Mouse (Mus musculus): ENCODE data around the gene Mmp13.
"Not testable (repeated sequence)": the region's sequence is repeated elsewhere in the genome, so short reads cannot be mapped to it uniquely, and the experiment has no call there.

Mmp13 gene

DNA sequence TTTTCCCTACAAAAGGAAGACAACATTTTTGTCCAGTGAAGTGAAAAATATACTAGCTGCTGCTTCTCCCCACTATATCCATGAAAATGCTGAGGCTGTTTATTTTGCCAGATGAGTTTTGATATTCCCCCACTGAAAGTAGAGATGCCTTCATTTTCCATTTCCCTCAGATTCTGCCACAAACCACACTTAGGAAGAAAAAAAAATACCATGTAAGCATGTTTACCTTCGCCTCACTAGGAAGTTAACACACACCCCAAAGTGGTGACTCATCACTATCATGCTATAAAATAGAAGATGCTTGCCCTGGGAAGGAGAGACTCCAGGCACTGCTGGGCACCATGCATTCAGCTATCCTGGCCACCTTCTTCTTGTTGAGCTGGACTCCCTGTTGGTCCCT lies at the start of gene Mmp13:
Gene Mmp13, plus strand, starts transcription at position 301 of the 400 bp plus-strand sequence.
- no peak for DNase-seq (ENCODE audit: low spot score in 2 of 2)

DNA sequence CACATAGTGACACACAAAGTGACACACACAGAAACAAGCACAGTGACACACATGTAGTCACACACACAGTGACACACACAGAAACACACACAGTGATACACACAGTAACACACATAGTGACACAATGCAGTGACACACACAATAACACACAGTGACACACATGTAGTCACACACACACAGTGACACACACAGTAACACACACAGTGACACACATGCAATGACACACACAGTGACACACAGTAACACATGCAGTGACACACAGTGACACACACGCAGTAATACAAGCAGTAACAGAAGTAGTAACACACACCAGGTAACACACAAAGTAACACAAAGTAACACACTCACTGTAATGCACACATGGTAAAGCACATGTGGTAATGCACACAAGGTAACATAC lies 33.7 kb upstream of the Mmp13 start:
- no peak for DNase-seq (ENCODE audit: low spot score in 2 of 2)

DNA sequence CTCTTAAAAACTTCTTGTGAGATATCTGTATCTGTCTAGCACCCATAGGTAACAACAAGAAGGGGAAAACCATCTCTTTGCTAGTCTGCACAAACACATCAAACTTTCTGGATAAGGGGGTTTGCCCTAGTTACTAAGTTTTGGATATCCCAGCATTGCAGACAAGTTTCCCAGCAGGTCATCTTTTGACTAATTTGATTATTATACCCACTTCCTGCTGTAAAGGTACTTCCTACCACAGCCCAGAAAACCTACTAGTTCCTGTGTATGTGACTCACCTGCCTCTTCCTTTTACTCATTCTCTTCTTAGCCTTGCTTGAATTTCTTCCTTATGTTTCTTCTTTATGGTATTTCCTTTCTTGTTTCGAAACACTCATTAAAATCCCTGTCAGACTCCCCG lies 32.3 kb upstream of the Mmp13 start:
- no peak for DNase-seq (ENCODE audit: low spot score in 2 of 2)

DNA sequence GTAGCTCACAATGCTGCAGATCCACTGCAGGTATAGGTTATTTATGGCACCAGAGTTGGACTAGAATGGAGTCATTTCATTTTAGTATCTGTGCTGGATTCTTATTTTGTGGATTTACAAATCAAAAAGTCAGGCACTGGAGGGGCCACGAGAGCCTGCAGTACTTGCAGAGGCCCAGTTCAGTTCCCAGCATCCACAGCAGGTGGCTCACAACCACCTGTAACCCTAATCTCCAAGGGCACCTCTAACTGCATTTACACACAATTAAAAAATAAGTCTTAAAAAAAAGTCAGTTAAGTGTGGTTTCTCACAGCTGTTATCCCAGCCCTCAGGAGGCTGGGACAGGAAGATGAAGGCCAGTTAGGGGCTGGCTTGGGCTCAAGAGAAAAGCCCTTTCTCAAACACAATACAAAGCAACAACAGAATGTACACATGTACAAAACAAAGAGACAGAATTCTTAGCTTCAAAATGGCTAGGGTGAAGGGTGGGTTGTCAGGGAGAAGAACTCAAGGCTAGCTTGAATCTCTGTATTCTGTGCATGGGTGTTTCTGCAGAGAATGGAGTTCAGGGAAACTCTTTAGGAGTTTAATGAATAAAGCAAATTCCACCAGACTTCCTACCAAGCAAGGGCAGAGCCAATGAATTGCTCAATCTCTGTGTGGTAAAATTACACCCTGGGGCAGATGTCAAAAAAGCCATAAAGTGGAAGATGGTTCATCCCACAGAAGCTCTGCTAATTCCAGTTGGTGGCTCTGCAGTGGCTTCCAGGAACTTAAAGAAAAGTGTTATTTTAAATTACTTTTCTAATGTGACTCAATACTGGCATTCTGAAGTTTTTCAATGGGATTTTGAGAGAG lies 19.3 kb upstream of the Mmp13 start:
- DNase-seq (ENCODE audit: low spot score in 2 of 2) = no peak

DNA sequence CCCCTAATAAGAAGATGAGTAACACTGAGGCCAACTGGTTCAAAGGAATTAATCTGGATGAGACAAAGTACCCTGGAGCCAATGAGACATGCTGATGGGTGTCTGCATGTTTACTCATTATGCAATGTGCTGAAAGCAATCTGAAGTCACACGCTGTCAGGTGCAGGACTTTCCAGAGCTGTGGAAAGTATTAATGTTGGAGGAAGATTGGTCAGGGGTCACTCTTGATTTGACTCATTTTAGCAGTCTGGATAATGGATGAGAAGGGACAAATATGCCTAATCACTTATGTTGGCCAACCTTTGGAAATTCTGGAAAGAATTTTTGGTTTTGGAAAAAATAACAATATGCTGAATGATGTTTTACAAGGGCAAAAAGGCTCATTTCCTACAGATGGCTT lies 10.6 kb upstream of the Mmp13 start:
- no peak for DNase-seq (ENCODE audit: low spot score in 2 of 2)

DNA sequence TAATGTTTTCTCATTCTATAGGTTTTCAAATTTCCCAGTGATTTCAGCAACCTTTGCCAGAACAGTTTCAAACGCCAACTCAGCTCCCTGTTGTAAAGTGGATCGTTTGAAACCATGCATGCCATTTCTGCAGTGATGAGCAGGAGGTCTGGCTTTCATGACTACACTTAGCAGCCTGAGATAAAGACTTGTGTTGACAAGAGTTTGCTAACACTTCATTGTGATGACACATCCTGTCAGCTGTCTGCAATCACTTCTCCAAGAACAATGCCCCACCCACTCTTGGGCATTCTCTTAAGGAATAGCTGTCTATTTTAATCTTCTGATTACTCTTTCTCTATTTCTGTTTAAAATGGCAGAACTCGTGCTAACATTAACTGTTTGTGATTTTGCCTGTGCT lies 2.2 kb upstream of the Mmp13 start:
- no peak for DNase-seq (ENCODE audit: low spot score in 2 of 2)

DNA sequence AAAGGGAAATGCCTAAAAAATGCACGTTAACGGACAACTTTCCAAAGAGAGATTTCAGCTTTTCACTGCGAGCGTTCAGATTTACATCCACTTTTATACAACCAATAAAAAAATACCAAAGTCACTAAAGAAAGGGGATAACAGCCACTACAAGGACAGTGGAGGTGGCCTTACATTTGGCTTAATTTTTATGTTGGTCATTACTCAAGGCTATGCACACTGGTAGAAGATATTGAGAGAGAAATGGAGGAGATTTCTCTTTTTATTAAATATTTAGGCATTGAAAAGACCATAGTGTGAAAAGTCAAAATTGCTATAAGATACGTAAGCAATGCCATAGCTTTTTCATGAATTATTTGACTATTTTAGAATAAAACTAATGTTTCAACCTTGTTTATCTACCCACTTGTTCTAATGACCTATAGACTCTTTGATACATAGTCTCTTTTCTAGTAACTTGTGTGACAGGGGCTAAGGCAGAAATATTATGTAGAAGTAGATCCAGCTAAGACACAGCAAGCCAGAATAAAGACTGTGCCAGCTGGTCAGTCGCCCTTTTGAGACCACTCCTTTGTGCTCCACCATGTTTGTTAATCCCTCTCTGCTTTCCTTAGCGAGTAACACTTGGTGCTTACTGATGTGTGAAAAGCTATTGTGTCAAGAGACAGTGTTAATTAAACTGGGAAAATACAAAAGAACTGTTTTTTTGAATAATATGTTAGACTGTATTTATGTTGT lies 10.4 kb downstream of the Mmp13 start:
- DNase-seq (ENCODE audit: low spot score in 2 of 2) = no peak

DNA sequence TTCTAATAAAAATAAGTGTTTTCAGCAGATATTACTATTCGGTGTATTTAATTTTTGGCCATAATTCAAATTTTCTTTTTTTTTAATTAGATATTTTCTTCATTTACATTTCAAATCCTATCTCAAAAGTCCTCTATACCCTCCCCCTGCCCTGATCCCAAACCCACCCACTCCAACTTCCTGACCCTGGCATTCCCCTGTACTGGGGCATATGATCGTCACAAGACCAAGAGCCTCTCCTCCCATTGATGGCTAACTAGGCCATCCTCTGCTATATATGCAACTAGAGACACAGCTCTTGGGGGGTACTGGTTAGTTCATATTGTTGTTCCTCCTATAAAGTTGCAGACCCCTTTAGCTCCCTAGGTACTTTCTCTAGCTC lies 11.0 kb downstream of the Mmp13 start:
- not testable (repeated sequence) for DNase-seq (ENCODE audit: low spot score in 2 of 2)

DNA sequence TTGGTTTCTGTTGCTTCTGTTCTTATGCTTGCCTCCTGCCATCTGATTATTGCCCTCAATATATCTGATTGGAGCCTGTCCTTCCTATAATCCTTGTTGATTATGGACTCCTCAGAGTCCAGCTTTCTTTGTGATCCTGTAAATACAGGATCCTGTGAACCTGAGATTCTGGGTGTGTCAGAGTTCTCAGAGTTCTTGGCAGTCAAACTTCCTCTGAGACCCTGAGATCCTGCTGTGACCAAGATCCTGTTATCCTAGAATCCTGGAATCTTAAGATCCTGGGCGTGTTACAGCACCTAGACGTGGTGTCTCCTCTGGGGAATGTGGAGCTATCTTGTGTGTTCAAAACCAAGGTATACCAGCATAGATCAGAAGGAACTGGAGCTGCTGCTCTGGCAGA lies 17.2 kb downstream of the Mmp13 start:
- no peak for DNase-seq (ENCODE audit: low spot score in 2 of 2)

DNA sequence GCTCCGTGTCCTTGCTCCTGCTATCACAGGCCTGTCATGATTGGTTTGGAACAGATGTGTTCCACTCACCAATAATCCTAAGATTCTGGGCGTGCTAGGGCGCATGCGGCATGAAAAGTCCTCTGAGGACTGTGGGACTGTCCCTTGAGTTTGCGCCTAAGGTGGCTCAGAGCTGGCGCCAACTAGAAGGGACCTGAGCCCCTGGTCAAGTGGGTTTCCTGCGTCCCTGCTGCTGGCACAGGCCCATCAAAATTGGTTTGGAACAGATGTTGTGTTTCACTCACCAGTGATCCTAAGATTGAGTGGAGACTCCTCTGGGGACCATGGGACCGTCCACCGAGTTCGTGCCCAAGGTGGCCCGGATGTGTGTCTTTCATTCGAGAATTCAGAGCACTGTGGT lies 17.6 kb downstream of the Mmp13 start:
- no peak for DNase-seq (ENCODE audit: low spot score in 2 of 2)

DNA sequence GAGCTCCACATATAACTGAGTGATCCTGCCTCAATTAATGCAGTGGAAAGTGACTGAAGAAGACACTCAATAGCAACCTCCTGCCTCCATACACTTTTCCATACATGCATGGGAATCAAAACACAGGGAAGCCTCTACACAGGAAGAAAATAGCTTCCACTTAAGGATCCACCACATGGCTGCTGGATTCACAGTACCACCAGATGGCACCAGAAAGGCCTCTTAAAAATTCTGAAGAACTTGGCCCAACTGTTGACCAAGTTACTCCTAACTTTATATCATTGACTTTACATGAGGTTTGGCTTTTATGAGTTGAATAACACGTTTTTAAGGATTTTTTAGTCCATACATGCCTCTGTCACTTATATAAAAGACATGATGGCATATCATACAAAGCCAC lies 19.8 kb downstream of the Mmp13 start:
- no peak for DNase-seq (ENCODE audit: low spot score in 2 of 2)

DNA sequence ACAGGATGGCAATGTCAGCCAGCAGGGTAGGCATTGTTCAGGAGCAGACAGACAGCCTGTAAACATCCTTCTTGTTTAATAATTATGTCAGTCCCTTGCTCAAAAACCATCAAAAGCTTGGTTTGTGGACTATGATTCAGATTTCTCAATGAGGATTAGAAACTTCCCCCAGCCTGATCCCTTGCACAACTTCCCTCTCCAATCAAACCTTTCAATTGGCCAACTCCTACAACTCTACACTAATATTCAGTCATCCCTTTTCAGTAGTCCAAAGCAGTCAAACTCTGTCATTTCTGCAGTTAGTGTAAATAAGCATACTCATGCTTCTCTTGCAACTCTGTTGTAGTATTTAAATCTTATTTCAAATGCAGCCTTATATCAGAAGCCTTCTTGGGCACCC lies 59.5 kb downstream of the Mmp13 start:
- DNase-seq (ENCODE audit: low spot score in 2 of 2) = no peak

All from right cerebral cortex, postnatal 10 days (tissue).